Mouse (Mus musculus) heart, postnatal 0 days (tissue): ENCODE measurements around the gene Helz2. TPM values are rescaled to one million over a fixed set of nuclear protein-coding genes. Genes with fewer than 3 reads are reported as not detected.

ENCODE experiments used
- ATAC-seq: fragments of 200-750 bp; cut with Nextera tagmentation; 2 replicates; pipeline ENCODE4 v1.8.0; 2017; ENCODE audit warnings: low read depth, moderate number of reproducible peaks, moderate library complexity; ENCODE audit not compliant: insufficient read depth
- DNase-seq: peaks from one replicate; pipeline ENCODE4 v3.0.0-alpha.2; 2016; ENCODE audit warnings: low spot score
- H3K27ac ChIP-seq: fragments of 300-500 bp; sonication (generic); 2 replicates; pipeline ENCODE4 v1.5.1; 2014; ENCODE audit warnings: low read depth, mild to moderate bottlenecking
- H3K27me3 ChIP-seq: fragments of 300-500 bp; sonication (generic); 2 replicates; pipeline ENCODE4 v1.6.1; 2014; ENCODE audit warnings: low read length, mixed read lengths; ENCODE audit not compliant: control insufficient read depth, insufficient read depth
- H3K36me3 ChIP-seq: fragments of 300-500 bp; sonication (generic); replicated peaks from 2 replicates; pipeline ENCODE4 v1.6.1; 2014; ENCODE audit warnings: low read length, mixed read lengths; ENCODE audit not compliant: control insufficient read depth, insufficient read depth
- H3K4me1 ChIP-seq: fragments of 300-500 bp; sonication (generic); 2 replicates; pipeline ENCODE4 v1.6.1; 2014; ENCODE audit warnings: antibody characterized with exemption; ENCODE audit not compliant: control insufficient read depth, insufficient read depth
- H3K4me2 ChIP-seq: fragments of 300-500 bp; sonication (generic); 2 replicates; pipeline ENCODE4 v1.6.1; 2014; ENCODE audit warnings: low read depth, mild to moderate bottlenecking, low read length, moderate library complexity
- H3K4me3 ChIP-seq: fragments of 300-500 bp; sonication (generic); 2 replicates; pipeline ENCODE4 v1.5.1; 2014; ENCODE audit warnings: low read depth, low read length
- H3K9ac ChIP-seq: fragments of 300-500 bp; sonication (generic); replicated peaks from 2 replicates; pipeline ENCODE4 v1.6.1; 2014; ENCODE audit warnings: low read depth, low read length, mixed read lengths
- H3K9me3 ChIP-seq: fragments of 300-500 bp; sonication (generic); replicated peaks from 2 replicates; pipeline ENCODE4 v1.6.1; 2016; ENCODE audit warnings: low read length; ENCODE audit not compliant: control insufficient read depth
- CTCF ChIP-seq: IDR thresholded peaks from 2 replicates; pipeline ENCODE4 v1.5.1; 2016; ENCODE audit warnings: antibody characterized with exemption, control low read depth, low read depth
- EP300 ChIP-seq: IDR thresholded peaks from 2 replicates; pipeline ENCODE4 v1.6.1; 2016; ENCODE audit warnings: antibody characterized with exemption, low read depth
- WGBS: fragments of 180-500 bp; shearing (Covaris S2); extraction: QIAGEN DNeasy Blood & Tissue Kit; methylation state at CpG from one replicate; pipeline ENCODE4 v1.1.7; 2014; 5-methylcytosine and 5-hydroxymethylcytosine counted together
- polyA plus RNA-seq: library from polyadenylated mRNA; unstranded; fragments of >200 nt; fragmentation: Nextera tagmentation; extraction: Ambion mirVana; gene quantifications from 2 replicates; pipeline ENCODE4 v1.2.1, GENCODE M21; 2015
- total RNA-seq: library from RNA; depleted of rRNA; stranded (reverse); fragments of >200 nt; gene quantifications from 2 replicates; pipeline ENCODE4 v1.2.3, GENCODE M21; 2014; ENCODE audit warnings: low replicate concordance

Helz2 gene
- total and polyA plus RNA-seq, 2 experiments from 2014 or later, result 0.90 to 19.4 TPM

DNA sequence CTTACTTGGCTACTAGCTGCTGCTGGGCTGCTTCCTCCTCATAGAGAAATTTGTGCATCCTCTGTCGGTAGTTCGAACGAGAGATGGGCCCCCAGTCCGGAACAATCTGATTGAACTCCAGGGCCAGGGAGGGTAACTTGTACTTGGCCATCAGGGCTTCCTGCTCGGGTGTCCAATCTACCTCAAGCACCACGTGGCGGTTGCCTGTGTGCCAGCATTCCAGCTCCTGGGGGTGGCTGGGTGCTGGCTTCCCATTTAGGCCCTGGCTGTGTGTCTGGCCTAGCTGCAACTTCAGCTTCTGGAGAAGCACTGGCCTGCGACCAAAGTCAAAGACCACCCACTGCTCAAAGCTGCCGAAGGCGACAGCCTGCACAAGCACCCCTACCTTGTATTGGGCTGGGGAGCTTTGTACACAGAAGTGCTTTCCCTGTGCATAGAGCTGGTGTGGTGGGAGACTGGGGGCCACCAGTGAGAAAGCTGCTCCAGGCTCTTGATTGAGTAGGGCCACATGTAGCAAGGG lies 3.7 kb downstream of the Helz2 start:
- no peak overlapping the region for H3K4me3 ChIP-seq
- H3K9me3 ChIP-seq, result no peaks in the 10 kb centered on the region
- no peak for TF ChIP-seq EP300
- no peak for TF ChIP-seq CTCF
- ATAC-seq (no peak), DNase-seq (no peak)
- no peaks in the 10 kb centered on the region for H3K27me3 ChIP-seq
- H3K4me1 ChIP-seq, result 0 out of 2 replicates have a peak, but pooled peaks cover 9% of the 10 kb centered on the region
- H3K4me2 ChIP-seq, result no peak overlapping the region
- 74% methylated on average over 10 of the region's 10 CpGs for WGBS
- peaks cover 34% of the 10 kb centered on the region for H3K36me3 ChIP-seq
- no peak overlapping the region for H3K27ac ChIP-seq
- H3K9ac ChIP-seq, result no peak overlapping the region

DNA sequence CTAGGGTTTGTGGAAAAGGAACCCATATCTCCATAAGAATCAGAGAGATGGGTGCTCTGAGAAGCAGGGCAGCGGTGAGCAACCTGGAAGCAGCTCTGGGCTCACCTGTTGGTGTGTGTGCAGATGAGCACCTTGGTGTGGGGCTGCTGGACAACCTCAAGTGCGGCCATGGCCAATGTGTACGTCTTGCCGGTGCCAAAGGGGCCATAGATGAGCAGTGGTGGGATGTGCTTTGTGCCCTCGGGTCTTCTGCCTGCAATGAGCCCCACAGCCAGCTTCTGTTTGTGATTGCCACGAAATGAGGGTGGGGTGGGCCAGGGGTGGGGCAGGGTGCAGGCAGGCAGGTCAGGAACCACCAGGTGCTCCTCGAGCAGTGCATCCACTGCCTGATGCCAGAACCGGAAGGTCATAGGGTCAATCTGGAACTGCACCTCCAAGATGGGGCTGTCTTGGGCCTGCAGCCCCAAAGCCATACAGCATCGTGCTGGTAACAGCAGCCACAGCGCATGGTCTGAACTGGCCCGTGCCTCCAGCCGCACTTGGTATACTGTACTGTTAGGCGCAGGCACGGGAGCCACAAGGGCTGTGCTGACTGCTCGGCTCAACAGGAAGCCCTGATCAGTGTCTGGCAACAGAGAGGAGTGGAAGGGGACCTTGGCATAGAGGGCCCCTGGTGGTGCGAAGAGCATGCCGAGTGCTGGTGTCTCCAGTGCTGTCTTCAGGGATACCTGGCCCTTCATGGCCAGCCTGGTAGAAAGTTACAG lies 4.4 kb downstream of the Helz2 start:
- H3K9ac ChIP-seq, result no peak overlapping the region
- ATAC-seq (no peak), DNase-seq (no peak)
- H3K4me1 ChIP-seq, result 0 out of 2 replicates have a peak, but pooled peaks cover 9% of the 10 kb centered on the region
- H3K36me3 ChIP-seq, result peaks cover 35% of the 10 kb centered on the region
- no peak overlapping the region for H3K4me2 ChIP-seq
- H3K27me3 ChIP-seq, result no peaks in the 10 kb centered on the region
- 87% methylated on average over 17 of the region's 17 CpGs for WGBS
- no peak overlapping the region for H3K4me3 ChIP-seq
- no peak for TF ChIP-seq EP300
- no peak for TF ChIP-seq CTCF
- H3K9me3 ChIP-seq, result no peaks in the 10 kb centered on the region
- no peak overlapping the region for H3K27ac ChIP-seq

DNA sequence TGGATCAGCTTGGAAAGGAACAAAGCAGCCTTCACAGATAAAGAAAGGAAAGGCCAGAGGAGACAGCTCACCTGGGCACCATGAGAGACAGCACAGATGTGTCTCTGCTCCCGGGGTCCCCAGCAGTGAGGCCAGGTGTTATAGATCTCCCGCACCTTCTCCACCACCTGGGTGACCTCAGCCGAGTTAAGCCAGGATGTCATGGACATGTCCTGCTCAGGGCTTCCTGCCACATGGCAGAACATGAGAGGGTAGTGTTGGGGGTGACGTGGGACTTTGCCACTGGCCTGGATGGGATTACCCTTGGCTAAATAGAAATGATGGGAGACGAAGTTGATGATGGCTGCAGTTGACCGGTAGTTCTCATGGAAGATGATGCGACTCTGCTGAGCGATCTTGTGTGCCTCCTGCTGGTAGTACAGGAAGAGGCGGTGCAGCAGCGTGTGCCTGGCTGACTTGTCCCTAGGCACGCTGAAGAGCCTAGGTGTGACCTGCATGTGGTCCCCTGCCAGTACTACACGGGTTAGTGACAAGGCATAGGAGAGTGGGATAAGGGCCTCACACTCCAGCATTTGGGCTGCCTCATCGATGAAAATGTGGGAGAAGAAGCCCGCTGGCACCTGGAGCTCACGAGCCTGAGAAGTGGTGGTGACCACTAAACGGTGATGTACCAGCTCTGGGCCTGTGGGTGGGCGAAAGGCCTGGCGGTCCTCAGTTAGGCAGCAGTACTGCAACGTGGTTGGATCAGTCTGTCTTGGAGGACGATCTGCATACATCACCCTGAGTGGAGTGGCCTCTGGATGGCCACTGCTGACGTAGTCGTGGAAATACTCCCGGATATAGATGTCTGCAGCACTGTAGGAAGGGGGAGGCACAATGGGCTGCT lies 5.9 kb downstream of the Helz2 start:
- no peak for DNase-seq
- H3K27ac ChIP-seq, result no peak overlapping the region
- WGBS, result 76% methylated on average over 23 of the region's 23 CpGs
- H3K36me3 ChIP-seq, result peaks cover 43% of the 10 kb centered on the region
- no peaks in the 10 kb centered on the region for H3K27me3 ChIP-seq
- TF ChIP-seq EP300 (no peak), CTCF (no peak)
- ATAC-seq, result no peak
- no peak overlapping the region for H3K4me2 ChIP-seq
- H3K4me1 ChIP-seq, result 0 out of 2 replicates have a peak, but pooled peaks cover 4% of the 10 kb centered on the region
- no peak overlapping the region for H3K9ac ChIP-seq
- H3K4me3 ChIP-seq, result no peak overlapping the region
- H3K9me3 ChIP-seq, result no peaks in the 10 kb centered on the region

DNA sequence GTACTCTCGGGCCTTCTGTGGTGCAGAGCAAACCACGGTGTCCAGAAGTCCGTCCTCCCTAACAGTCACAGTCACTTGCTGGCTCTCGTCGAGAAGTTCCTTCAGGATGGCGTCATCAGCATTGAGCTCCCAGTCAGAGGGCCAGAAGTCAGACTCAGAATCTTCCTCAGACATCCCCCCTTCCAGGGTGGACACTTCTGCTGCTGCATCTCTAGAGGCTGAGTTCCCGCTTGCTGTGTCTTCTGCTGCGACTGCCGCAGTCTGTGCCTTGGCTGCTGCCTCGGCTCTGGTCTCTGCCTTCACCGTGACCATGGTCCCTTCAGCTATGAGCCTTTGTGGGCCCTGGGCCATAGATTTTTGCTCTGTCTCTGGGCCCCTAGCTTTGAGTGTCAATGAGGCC lies 7.1 kb downstream of the Helz2 start:
- peaks cover 55% of the 10 kb centered on the region for H3K36me3 ChIP-seq
- no peaks in the 10 kb centered on the region for H3K9me3 ChIP-seq
- ATAC-seq (no peak), DNase-seq (no peak)
- H3K27me3 ChIP-seq, result no peaks in the 10 kb centered on the region
- H3K9ac ChIP-seq, result no peak overlapping the region
- H3K4me3 ChIP-seq, result no peak overlapping the region
- TF ChIP-seq EP300 (no peak), CTCF (no peak)
- no peak overlapping the region for H3K27ac ChIP-seq
- no peaks in the 10 kb centered on the region for H3K4me1 ChIP-seq
- 77% methylated on average over 11 of the region's 11 CpGs for WGBS
- no peak overlapping the region for H3K4me2 ChIP-seq

DNA sequence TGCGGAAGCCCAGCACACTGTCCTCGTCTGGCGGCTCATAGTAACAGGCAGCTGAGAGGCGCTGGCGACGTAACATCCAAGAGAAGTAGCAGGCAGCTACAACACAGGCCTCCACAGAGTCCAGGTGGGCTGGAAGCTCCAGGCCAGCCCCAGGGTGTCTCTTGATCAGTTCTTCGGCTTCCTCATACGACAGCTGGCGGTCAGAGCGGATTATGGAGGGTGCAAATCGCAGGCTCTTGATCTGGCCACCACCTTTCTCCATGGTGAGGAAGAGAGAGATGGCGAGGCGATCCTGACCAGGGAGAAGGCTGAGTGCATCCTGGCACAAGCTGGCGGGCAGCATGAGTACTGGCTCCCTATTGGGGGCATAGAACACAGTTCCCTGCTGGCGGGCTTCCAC lies 8.4 kb downstream of the Helz2 start:
- ATAC-seq, result no peak
- no peaks in the 10 kb centered on the region for H3K9me3 ChIP-seq
- no peak overlapping the region for H3K4me3 ChIP-seq
- peaks cover 67% of the 10 kb centered on the region for H3K36me3 ChIP-seq
- 86% methylated on average over 15 of the region's 15 CpGs for WGBS
- H3K4me1 ChIP-seq, result no peaks in the 10 kb centered on the region
- TF ChIP-seq CTCF (no peak), EP300 (no peak)
- no peak for DNase-seq
- H3K27ac ChIP-seq, result no peak overlapping the region
- H3K9ac ChIP-seq, result no peak overlapping the region
- H3K27me3 ChIP-seq, result no peaks in the 10 kb centered on the region
- H3K4me2 ChIP-seq, result no peak overlapping the region
